Mouse (Mus musculus) small intestine, adult 10 weeks (tissue): ENCODE measurements around the gene Mgmt. TPM values are rescaled to one million over a fixed set of nuclear protein-coding genes. Genes with fewer than 3 reads are reported as not detected.

Source experiments
- polyA plus RNA-seq: library from polyadenylated mRNA; stranded (reverse); fragments of 350-450 nt; fragmentation: Illumina TruSeq; extraction: RNeasy Lipid Tissue Mini Kit (QIAGEN cat#74804); gene quantifications from one replicate; pipeline ENCODE4 v1.2.3, GENCODE M21; 2014; ENCODE audit warnings: low replicate concordance

The Mgmt gene
- polyA plus RNA-seq, result not detected

DNA sequence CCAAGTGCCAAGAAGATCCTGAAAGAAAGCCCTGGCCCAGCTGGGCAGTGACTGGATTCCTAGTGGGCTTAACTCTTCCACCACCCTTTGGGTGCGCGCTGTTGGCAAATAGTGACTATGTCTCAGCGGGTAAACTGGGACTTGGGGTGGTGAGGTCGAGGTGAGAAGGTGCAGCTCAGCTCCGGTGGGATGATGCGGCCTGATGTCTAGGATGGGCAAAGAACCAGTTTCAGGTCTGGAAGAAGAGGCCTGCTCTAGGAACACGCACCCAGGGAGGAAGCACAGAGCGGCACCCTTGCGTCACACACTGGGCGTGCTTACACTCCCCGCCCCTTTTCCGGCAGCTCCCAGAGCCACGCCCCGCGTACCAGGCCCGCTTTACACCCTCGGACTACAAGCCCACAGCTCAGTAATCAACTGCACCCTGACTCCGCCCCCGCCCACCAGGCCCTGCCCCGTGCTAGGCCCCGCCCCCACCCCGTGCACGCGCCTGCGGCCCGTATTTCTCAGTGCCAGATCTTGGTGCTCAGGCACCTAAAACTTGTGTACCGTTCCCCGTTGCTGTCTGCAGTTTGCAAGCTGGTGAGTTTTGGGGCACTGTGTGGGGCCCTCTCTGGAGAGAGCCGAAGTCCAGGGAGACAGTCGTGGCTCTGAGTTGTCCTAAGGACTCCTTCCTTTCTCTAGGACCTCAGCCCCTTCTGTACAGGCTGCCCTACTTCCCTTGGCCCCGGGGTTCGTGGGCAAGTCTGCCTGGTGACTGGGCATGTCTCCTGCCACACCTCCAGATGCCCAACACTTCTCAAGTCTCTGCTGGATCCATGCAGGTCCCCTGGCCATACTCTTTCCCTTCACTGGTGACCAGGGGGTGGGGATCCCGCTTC lies at the start of gene Mgmt:
TSS of gene Mgmt (plus strand) at position 509 of the 881 bp plus-strand sequence.

